13 mouse cellular contexts compared by ENCODE assay signal in the genomic region with DNA sequence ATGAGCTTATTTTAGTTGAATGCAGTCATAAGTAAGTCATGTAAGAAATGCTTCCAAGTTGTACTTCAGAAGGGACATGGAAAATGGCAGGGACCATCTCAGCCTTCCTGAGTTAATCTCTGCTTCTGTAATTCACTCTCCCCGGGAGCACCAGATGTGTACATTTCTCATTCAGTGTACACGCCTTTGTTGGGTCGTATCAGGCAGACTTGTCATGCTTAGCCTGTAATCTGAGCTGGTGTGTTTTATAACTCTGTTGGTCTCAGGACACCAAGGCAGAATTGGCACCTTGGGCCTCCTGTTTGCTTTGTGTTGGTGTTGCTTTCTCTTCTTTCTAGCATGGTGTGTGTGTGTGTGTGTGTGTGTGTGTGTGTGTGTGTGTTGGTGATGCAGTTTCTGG. TPM values are rescaled to one million over a fixed set of nuclear protein-coding genes. Genes with fewer than 3 reads are reported as not detected.
DNase-seq lines count a peak whose midpoint lies in the region; ATAC-seq lines count a peak whose summit lies in the region.
"Had no signal": no experiment of that assay in that cellular context is flagged by ENCODE, and none has a peak within 500 bp of the region (broad histone marks: within the 10 kb centered on the region; RNA-seq: fewer than 3 reads in every experiment).

No protein-coding gene starts in this region.

- H3K9me3 ChIP-seq in intestine, embryonic 14.5 days (ENCODE audit: control insufficient read depth, low read length) = no peaks in the 10 kb centered on the region
- H3K9me3 ChIP-seq in intestine, embryonic 15.5 days = no peaks in the 10 kb centered on the region
- H3K9me3 ChIP-seq in neural tube, embryonic 13.5 days = no peaks in the 10 kb centered on the region

- ATAC-seq in intestine, embryonic 14.5 days (replicated peaks; ENCODE audit: low FRiP score, low TSS enrichment, low read depth) = no peak
- ATAC-seq in intestine, embryonic 15.5 days = no peak
- ATAC-seq in neural tube, embryonic 13.5 days (ENCODE audit: low read depth) = no peak
- ATAC-seq in frontal cortex, adult (ENCODE audit: low TSS enrichment) = no peak
- ATAC-seq: activated CD4-positive, CD25-positive, alpha-beta regulatory T cell, adult 4 months had no signal

- peak overlapping the region; percentile 77; the same call in 1 of the 2 replicates for H3K4me2 ChIP-seq in intestine, embryonic 14.5 days (ENCODE audit: low read length)
- H3K4me2 ChIP-seq in intestine, embryonic 15.5 days (replicated peaks) = no peak overlapping the region
- 0 out of 2 replicates have a peak overlapping the region, but pooled peaks have one; percentile 6 for H3K4me2 ChIP-seq in neural tube, embryonic 13.5 days

- H3K27me3 ChIP-seq in intestine, embryonic 14.5 days (replicated peaks; ENCODE audit: control insufficient read depth, insufficient read depth, low read length) = no peaks in the 10 kb centered on the region
- H3K27me3 ChIP-seq in intestine, embryonic 15.5 days (replicated peaks) = no peaks in the 10 kb centered on the region
- peaks cover 4% of the 10 kb centered on the region; the same call in 1 of the 2 replicates for H3K27me3 ChIP-seq in neural tube, embryonic 13.5 days

- WGBS in intestine, embryonic 14.5 days = 27% methylated on average over 3 of the region's 3 CpGs
- 16% methylated on average over 3 of the region's 3 CpGs for WGBS in intestine, embryonic 15.5 days
- 10% methylated on average over 3 of the region's 3 CpGs for WGBS in neural tube, embryonic 13.5 days

- no peak overlapping the region for H3K9ac ChIP-seq in intestine, embryonic 14.5 days (ENCODE audit: low read length)
- no peak overlapping the region for H3K9ac ChIP-seq in intestine, embryonic 15.5 days
- H3K9ac ChIP-seq in neural tube, embryonic 13.5 days = no peak overlapping the region

- H3K27ac ChIP-seq in intestine, embryonic 14.5 days (ENCODE audit: low read depth) = no peak overlapping the region
- H3K27ac ChIP-seq in intestine, embryonic 15.5 days = no peak overlapping the region
- H3K27ac ChIP-seq in neural tube, embryonic 13.5 days (replicated peaks) = no peak overlapping the region

- no peaks in the 10 kb centered on the region for H3K36me3 ChIP-seq in intestine, embryonic 14.5 days (ENCODE audit: control insufficient read depth, insufficient read depth, low read length)
- H3K36me3 ChIP-seq in intestine, embryonic 15.5 days = no peaks in the 10 kb centered on the region
- H3K36me3 ChIP-seq in neural tube, embryonic 13.5 days = no peaks in the 10 kb centered on the region

- no peak overlapping the region for H3K4me3 ChIP-seq in intestine, embryonic 14.5 days (ENCODE audit: low read depth, low read length)
- H3K4me3 ChIP-seq in intestine, embryonic 15.5 days (replicated peaks) = no peak overlapping the region
- no peak overlapping the region for H3K4me3 ChIP-seq in neural tube, embryonic 13.5 days

- peak; percentile 34 for DNase-seq in embryo, embryonic 10 days (ENCODE audit: low spot score)
- no peak for DNase-seq in embryo, embryonic 11 days
- no peak for DNase-seq in intestine, embryonic 14.5 days (ENCODE audit: low spot score)
- no peak for DNase-seq in neural tube, embryonic 10.5 days (ENCODE audit: extremely low spot score, low spot score)
- DNase-seq in left cerebral cortex, adult 11 months (ENCODE audit: low spot score) = no peak
- DNase-seq: cerebellum, postnatal 10 days; gastrocnemius, postnatal 14 days; layer of hippocampus, adult 9-11 months; left cerebral cortex, postnatal 4 days had no signal

- peaks cover 24% of the 10 kb centered on the region for H3K4me1 ChIP-seq in intestine, embryonic 14.5 days (replicated peaks; ENCODE audit: control insufficient read depth, insufficient read depth, low read length)
- peaks cover 10% of the 10 kb centered on the region; the same call in 1 of the 2 replicates for H3K4me1 ChIP-seq in intestine, embryonic 15.5 days (replicated peaks)
- peaks cover 37% of the 10 kb centered on the region for H3K4me1 ChIP-seq in neural tube, embryonic 13.5 days (replicated peaks)

RNA-seq across cellular contexts. Expression of a gene that starts 3.7 kb away (rescaled TPM):
- 25.5 and 26.4 TPM in 2 replicates for polyA plus RNA-seq in intestine, embryonic 14.5 days (2014; fragmentation: Nextera tagmentation; extraction: Ambion mirVana)
- polyA plus RNA-seq in intestine, embryonic 15.5 days (2015; fragmentation: Nextera tagmentation; extraction: Ambion mirVana) = 17.8 and 18.9 TPM in 2 replicates
- 24.4 and 27.2 TPM in 2 replicates for polyA plus RNA-seq in neural tube, embryonic 13.5 days (2015; fragmentation: Nextera tagmentation; extraction: Ambion mirVana)
